Mouse (Mus musculus) hindbrain, embryonic 14.5 days (tissue): ENCODE data around the gene Heatr3. TPM values are rescaled to one million over a fixed set of nuclear protein-coding genes. Genes with fewer than 3 reads are reported as not detected.

Experiments used
- ATAC-seq: fragments of 200-750 bp; cut with Nextera tagmentation; 2 replicates; pipeline ENCODE4 v1.8.0; 2017; ENCODE audit warnings: moderate number of reproducible peaks, mild to moderate bottlenecking, moderate TSS enrichment, moderate library complexity; ENCODE audit not compliant: low FRiP score
- DNase-seq: peaks from one replicate; pipeline ENCODE4 v3.0.0-alpha.2; 2015; ENCODE audit warnings: low spot score
- H3K27ac ChIP-seq: fragments of 300-500 bp; sonication (generic); 2 replicates; pipeline ENCODE4 v1.5.1; 2014; ENCODE audit warnings: mild to moderate bottlenecking, moderate library complexity
- H3K27me3 ChIP-seq: fragments of 300-500 bp; sonication (generic); 2 replicates; pipeline ENCODE4 v1.6.1; 2014; ENCODE audit warnings: mild to moderate bottlenecking, low read length, mixed read lengths; ENCODE audit not compliant: control insufficient read depth, insufficient read depth
- H3K36me3 ChIP-seq: fragments of 300-500 bp; sonication (generic); replicated peaks from 2 replicates; pipeline ENCODE4 v1.6.1; 2014; ENCODE audit not compliant: control insufficient read depth, insufficient read depth
- H3K4me1 ChIP-seq: fragments of 300-500 bp; sonication (generic); replicated peaks from 2 replicates; pipeline ENCODE4 v1.6.1; 2014; ENCODE audit warnings: antibody characterized with exemption, low read length, mixed read lengths; ENCODE audit not compliant: control insufficient read depth, insufficient read depth
- H3K4me2 ChIP-seq: fragments of 300-500 bp; sonication (generic); replicated peaks from 2 replicates; pipeline ENCODE4 v1.6.1; 2014; ENCODE audit warnings: mild to moderate bottlenecking, moderate library complexity
- H3K4me3 ChIP-seq: fragments of 300-500 bp; sonication (generic); replicated peaks from 2 replicates; pipeline ENCODE4 v1.5.1; 2014; ENCODE audit warnings: mild to moderate bottlenecking, low read length
- H3K9ac ChIP-seq: fragments of 300-500 bp; sonication (generic); 2 replicates; pipeline ENCODE4 v1.6.1; 2014
- H3K9me3 ChIP-seq: fragments of 300-500 bp; sonication (generic); 2 replicates; pipeline ENCODE4 v1.6.1; 2016; ENCODE audit warnings: low read length; ENCODE audit not compliant: control insufficient read depth
- WGBS: fragments of 180-500 bp; shearing (Covaris S2); extraction: QIAGEN DNeasy Blood & Tissue Kit; methylation state at CpG from one replicate; pipeline ENCODE4 v1.1.7; 2014; 5-methylcytosine and 5-hydroxymethylcytosine counted together
- polyA plus RNA-seq: library from polyadenylated mRNA; unstranded; fragments of >200 nt; fragmentation: Nextera tagmentation; extraction: Ambion mirVana; gene quantifications from 2 replicates; pipeline ENCODE4 v1.2.1, GENCODE M21; 2014

Gene Heatr3
- polyA plus RNA-seq, 1 experiment from 2014 or later: 39.2 TPM

GRCm38 (mm10) chr8:88175264-88175663 lies 37.6 kb downstream of the Heatr3 start:
- peaks cover 36% of the 10 kb centered on the region for H3K36me3 ChIP-seq
- H3K4me3 ChIP-seq: no peak overlapping the region
- H3K27ac ChIP-seq: no peak overlapping the region
- no peak overlapping the region for H3K9ac ChIP-seq
- H3K27me3 ChIP-seq: no peaks in the 10 kb centered on the region
- ATAC-seq (no peak), DNase-seq (no peak)
- no peaks in the 10 kb centered on the region for H3K9me3 ChIP-seq
- H3K4me2 ChIP-seq: no peak overlapping the region
- WGBS: 93% methylated on average over 7 of the region's 7 CpGs
- no peaks in the 10 kb centered on the region for H3K4me1 ChIP-seq

GRCm38 (mm10) chr8:88177291-88177690 lies 39.6 kb downstream of the Heatr3 start:
- Histone ChIP-seq H3K4me3 (no peak overlapping the region), H3K4me1 (no peaks in the 10 kb centered on the region), H3K27ac (no peak overlapping the region), H3K9me3 (no peaks in the 10 kb centered on the region), H3K36me3 (peaks cover 17% of the 10 kb centered on the region), H3K4me2 (no peak overlapping the region), H3K27me3 (no peaks in the 10 kb centered on the region), H3K9ac (no peak overlapping the region)
- WGBS: 90% methylated on average over 8 of the region's 8 CpGs
- DNase-seq (no peak), ATAC-seq (no peak)

- no peak overlapping the region for H3K9ac ChIP-seq
Measured at GRCm38 (mm10) chr8:88183121-88183520, 45.5 kb downstream of the Heatr3 start.

GRCm38 (mm10) chr8:88184914-88185313 lies 47.3 kb downstream of the Heatr3 start:
- 92% methylated on average over 1 of the region's 1 CpGs for WGBS
- no peak overlapping the region for H3K27ac ChIP-seq
- no peaks in the 10 kb centered on the region for H3K36me3 ChIP-seq
- H3K4me2 ChIP-seq: no peak overlapping the region
- no peaks in the 10 kb centered on the region for H3K9me3 ChIP-seq
- H3K4me1 ChIP-seq: no peaks in the 10 kb centered on the region
- no peak for DNase-seq
- no peak for ATAC-seq
- no peak overlapping the region for H3K4me3 ChIP-seq
- no peak overlapping the region for H3K9ac ChIP-seq
- H3K27me3 ChIP-seq: no peaks in the 10 kb centered on the region

More at GRCm38 (mm10) chr8:88183121-88183520, 45.5 kb downstream of the Heatr3 start:
- Histone ChIP-seq H3K4me3 (no peak overlapping the region), H3K36me3 (no peaks in the 10 kb centered on the region), H3K4me2 (no peak overlapping the region), H3K27me3 (no peaks in the 10 kb centered on the region), H3K27ac (no peak overlapping the region), H3K4me1 (no peaks in the 10 kb centered on the region), H3K9me3 (no peaks in the 10 kb centered on the region)
- no peak for DNase-seq
- ATAC-seq: no peak
- WGBS: 88% methylated on average over 2 of the region's 2 CpGs

GRCm38 (mm10) chr8:88185716-88186115 lies 48.1 kb downstream of the Heatr3 start:
- 83% methylated on average over 6 of the region's 6 CpGs for WGBS
- no peak overlapping the region for H3K4me3 ChIP-seq
- no peaks in the 10 kb centered on the region for H3K27me3 ChIP-seq
- no peak for DNase-seq
- H3K9ac ChIP-seq: no peak overlapping the region
- no peaks in the 10 kb centered on the region for H3K4me1 ChIP-seq
- no peaks in the 10 kb centered on the region for H3K9me3 ChIP-seq
- H3K27ac ChIP-seq: no peak overlapping the region
- H3K36me3 ChIP-seq: no peaks in the 10 kb centered on the region
- no peak overlapping the region for H3K4me2 ChIP-seq
- ATAC-seq: no peak

GRCm38 (mm10) chr8:88197328-88197727 lies 59.7 kb downstream of the Heatr3 start:
- Histone ChIP-seq H3K4me1 (peaks cover 25% of the 10 kb centered on the region), H3K9ac (no peak overlapping the region), H3K27ac (no peak overlapping the region), H3K9me3 (no peaks in the 10 kb centered on the region), H3K4me2 (no peak overlapping the region), H3K36me3 (no peaks in the 10 kb centered on the region), H3K27me3 (no peaks in the 10 kb centered on the region), H3K4me3 (no peak overlapping the region)
- WGBS: 63% methylated on average over 3 of the region's 3 CpGs
- no peak for ATAC-seq
- no peak for DNase-seq

- H3K9ac ChIP-seq: peak overlapping the region; percentile 85
- peaks cover 25% of the 10 kb centered on the region for H3K4me1 ChIP-seq
- DNase-seq (peak; percentile 53), ATAC-seq (no peak)
- no peaks in the 10 kb centered on the region for H3K36me3 ChIP-seq
- H3K27me3 ChIP-seq: no peaks in the 10 kb centered on the region
- no peaks in the 10 kb centered on the region for H3K9me3 ChIP-seq
- H3K4me3 ChIP-seq: peak overlapping the region; percentile 97
- peak overlapping the region; percentile 64 for H3K4me2 ChIP-seq
- 1% methylated on average over 10 of the region's 10 CpGs for WGBS
- peak overlapping the region; percentile 97 for H3K27ac ChIP-seq
Measured at GRCm38 (mm10) chr8:88198551-88198944, 60.9 kb downstream of the Heatr3 start.

- no peaks in the 10 kb centered on the region for H3K36me3 ChIP-seq
- H3K4me2 ChIP-seq: peak within 1 kb of the TSS; percentile 92
- peak within 1 kb of the TSS; percentile 85 for H3K9ac ChIP-seq
- peaks cover 25% of the 10 kb centered on the region for H3K4me1 ChIP-seq
- peak within 1 kb of the TSS; percentile 97 for H3K27ac ChIP-seq
- DNase-seq (peak; percentile 93), ATAC-seq (peak; percentile 95)
- no peaks in the 10 kb centered on the region for H3K27me3 ChIP-seq
- H3K4me3 ChIP-seq: peak within 1 kb of the TSS; percentile 97
- H3K9me3 ChIP-seq: no peaks in the 10 kb centered on the region
- WGBS: under 1% methylated on average over 67 of the region's 97 CpGs
Measured at GRCm38 (mm10) chr8:88198945-88199571, 61.4 kb downstream of the Heatr3 start, which contains the start of gene Tent4b. Gene Tent4b (plus strand): TSS chr8:88199213.

GRCm38 (mm10) chr8:88199700-88200601 lies 62.3 kb downstream of the Heatr3 start:
- Histone ChIP-seq H3K27me3 (no peaks in the 10 kb centered on the region), H3K4me2 (peak overlapping the region; percentile 92), H3K9ac (peak overlapping the region; percentile 85), H3K9me3 (no peaks in the 10 kb centered on the region), H3K4me3 (peak overlapping the region; percentile 97), H3K4me1 (peaks cover 25% of the 10 kb centered on the region), H3K27ac (peak overlapping the region; percentile 97), H3K36me3 (no peaks in the 10 kb centered on the region)
- DNase-seq (peak; percentile 33), ATAC-seq (peak; percentile 64)
- WGBS: 0% methylated on average over 80 of the region's 117 CpGs
